Mouse (Mus musculus) ES-Bruce4 (cell line): ENCODE results near the gene Ttn.

ENCODE experiments used
- CTCF ChIP-seq: IDR thresholded peaks from one replicate; pipeline ENCODE4 v1.8.1; 2011; ENCODE audit warnings: low read depth, low read length
- POLR2A ChIP-seq: IDR thresholded peaks from one replicate; pipeline ENCODE4 v1.8.1; 2011; ENCODE audit warnings: low read length; ENCODE audit not compliant: insufficient read depth

GRCm38 (mm10) chr2:76850066-76850465 lies 132.3 kb downstream of the Ttn start:
- TF ChIP-seq CTCF = no peak
- no peak for TF ChIP-seq POLR2A
